Mouse (Mus musculus) hindbrain, embryonic 14.5 days (tissue): Measurements from ENCODE around the gene Pmch. TPM values are rescaled to one million over a fixed set of nuclear protein-coding genes. Genes with fewer than 3 reads are reported as not detected.

Source experiments
- ATAC-seq: fragments of 200-750 bp; cut with Nextera tagmentation; 2 replicates; pipeline ENCODE4 v1.8.0; 2017; ENCODE audit warnings: moderate number of reproducible peaks, mild to moderate bottlenecking, moderate TSS enrichment, moderate library complexity; ENCODE audit not compliant: low FRiP score
- DNase-seq: peaks from one replicate; pipeline ENCODE4 v3.0.0-alpha.2; 2015; ENCODE audit warnings: low spot score
- H3K27ac ChIP-seq: fragments of 300-500 bp; sonication (generic); 2 replicates; pipeline ENCODE4 v1.5.1; 2014; ENCODE audit warnings: mild to moderate bottlenecking, moderate library complexity
- H3K27me3 ChIP-seq: fragments of 300-500 bp; sonication (generic); 2 replicates; pipeline ENCODE4 v1.6.1; 2014; ENCODE audit warnings: mild to moderate bottlenecking, low read length, mixed read lengths; ENCODE audit not compliant: control insufficient read depth, insufficient read depth
- H3K36me3 ChIP-seq: fragments of 300-500 bp; sonication (generic); replicated peaks from 2 replicates; pipeline ENCODE4 v1.6.1; 2014; ENCODE audit not compliant: control insufficient read depth, insufficient read depth
- H3K4me1 ChIP-seq: fragments of 300-500 bp; sonication (generic); replicated peaks from 2 replicates; pipeline ENCODE4 v1.6.1; 2014; ENCODE audit warnings: antibody characterized with exemption, low read length, mixed read lengths; ENCODE audit not compliant: control insufficient read depth, insufficient read depth
- H3K4me2 ChIP-seq: fragments of 300-500 bp; sonication (generic); replicated peaks from 2 replicates; pipeline ENCODE4 v1.6.1; 2014; ENCODE audit warnings: mild to moderate bottlenecking, moderate library complexity
- H3K4me3 ChIP-seq: fragments of 300-500 bp; sonication (generic); replicated peaks from 2 replicates; pipeline ENCODE4 v1.5.1; 2014; ENCODE audit warnings: mild to moderate bottlenecking, low read length
- H3K9ac ChIP-seq: fragments of 300-500 bp; sonication (generic); 2 replicates; pipeline ENCODE4 v1.6.1; 2014
- H3K9me3 ChIP-seq: fragments of 300-500 bp; sonication (generic); 2 replicates; pipeline ENCODE4 v1.6.1; 2016; ENCODE audit warnings: low read length; ENCODE audit not compliant: control insufficient read depth
- WGBS: fragments of 180-500 bp; shearing (Covaris S2); extraction: QIAGEN DNeasy Blood & Tissue Kit; methylation state at CpG from one replicate; pipeline ENCODE4 v1.1.7; 2014; 5-methylcytosine and 5-hydroxymethylcytosine counted together
- polyA plus RNA-seq: library from polyadenylated mRNA; unstranded; fragments of >200 nt; fragmentation: Nextera tagmentation; extraction: Ambion mirVana; gene quantifications from 2 replicates; pipeline ENCODE4 v1.2.1, GENCODE M21; 2014

Gene Pmch
- polyA plus RNA-seq, 1 experiment from 2014 or later: 0.43 TPM

GRCm38 (mm10) chr10:88113290-88113689 lies 22.4 kb downstream of the Pmch start:
- Histone ChIP-seq H3K9ac (no peak overlapping the region), H3K9me3 (no peaks in the 10 kb centered on the region), H3K4me2 (no peak overlapping the region), H3K27ac (no peak overlapping the region), H3K36me3 (no peaks in the 10 kb centered on the region), H3K4me3 (no peak overlapping the region), H3K27me3 (no peaks in the 10 kb centered on the region), H3K4me1 (no peaks in the 10 kb centered on the region)
- ATAC-seq: no peak
- 82% methylated on average over 2 of the region's 2 CpGs for WGBS
- DNase-seq: no peak

- Histone ChIP-seq H3K36me3 (no peaks in the 10 kb centered on the region), H3K4me2 (no peak overlapping the region), H3K27ac (no peak overlapping the region), H3K4me1 (no peaks in the 10 kb centered on the region), H3K9ac (no peak overlapping the region), H3K9me3 (no peaks in the 10 kb centered on the region), H3K27me3 (no peaks in the 10 kb centered on the region), H3K4me3 (no peak overlapping the region)
- ATAC-seq (no peak), DNase-seq (peak; percentile 59)
Observed at GRCm38 (mm10) chr10:88119721-88120120, 28.8 kb downstream of the Pmch start.

GRCm38 (mm10) chr10:88135630-88136029 lies 44.8 kb downstream of the Pmch start:
- no peak overlapping the region for H3K4me2 ChIP-seq
- H3K9me3 ChIP-seq: no peaks in the 10 kb centered on the region
- no peaks in the 10 kb centered on the region for H3K27me3 ChIP-seq
- no peak overlapping the region for H3K4me3 ChIP-seq
- ATAC-seq: no peak
- no peaks in the 10 kb centered on the region for H3K4me1 ChIP-seq
- no peaks in the 10 kb centered on the region for H3K36me3 ChIP-seq
- 96% methylated on average over 16 of the region's 16 CpGs for WGBS
- H3K9ac ChIP-seq: no peak overlapping the region
- no peak overlapping the region for H3K27ac ChIP-seq
- DNase-seq: no peak

Other genes with a start within 250 kb of the Pmch start
- gene Igf1, start 232.8 kb upstream of the Pmch start, polyA plus RNA-seq: 17.5 and 18.6 TPM in 2 replicates
- gene Parpbp, start 55.9 kb downstream of the Pmch start, polyA plus RNA-seq: 1.6 and 2.5 TPM in 2 replicates
- gene Nup37, start 55.9 kb downstream of the Pmch start, polyA plus RNA-seq: 26.2 and 29.1 TPM in 2 replicates
- 37.2 and 46.0 TPM in 2 replicates for gene Washc3, start 110.0 kb downstream of the Pmch start, polyA plus RNA-seq